Mouse (Mus musculus) ES-E14 (cell line): ENCODE measurements around the gene Golph3.

Experiments
- CHD2 ChIP-seq: IDR thresholded peaks from 2 replicates; pipeline ENCODE4 v1.6.1; 2014; ENCODE audit warnings: mild to moderate bottlenecking, low read depth, low read length, inconsistent platforms
- ZC3H11A ChIP-seq: IDR thresholded peaks from 2 replicates; pipeline ENCODE4 v1.6.1; 2012; ENCODE audit warnings: low read depth, mild to moderate bottlenecking, inconsistent platforms, low read length, borderline replicate concordance

GRCm38 (mm10) chr15:12367306-12368080, 46.2 kb downstream of the Golph3 start:
- TF ChIP-seq CHD2 (no peak), ZC3H11A (no peak)
